Mouse (Mus musculus): ENCODE results near the gene Nxph1. TPM values are rescaled to one million over a fixed set of nuclear protein-coding genes. Genes with fewer than 3 reads are reported as not detected.

The Nxph1 gene
- total and polyA plus RNA-seq, 3 experiments, result not detected

DNA sequence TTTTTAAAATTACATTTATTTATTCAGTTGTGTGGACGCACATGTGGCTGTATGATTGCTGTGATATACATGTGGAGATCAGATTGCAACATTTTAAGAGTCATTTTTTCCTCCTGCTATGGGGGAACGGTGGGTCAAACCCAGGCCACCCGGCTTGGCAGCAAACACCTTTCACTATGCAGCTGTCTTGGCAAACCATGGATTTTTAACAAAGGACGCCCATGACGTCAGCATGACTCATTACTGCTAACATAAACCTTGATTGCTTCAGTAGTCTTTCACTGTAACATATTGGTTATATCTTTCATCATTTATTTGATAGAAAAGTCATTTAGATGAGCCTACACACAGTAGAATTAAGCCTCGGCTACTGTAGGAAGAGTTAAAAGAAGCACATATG is 23.8 kb upstream of the Nxph1 start:
- Histone ChIP-seq H3K4me3 (no peak overlapping the region), H3K27ac (no peak overlapping the region), H3K9ac (ENCODE audit: low read depth, low read length) (no peak overlapping the region), H3K79me2 (replicated peaks; ENCODE audit: control insufficient read depth, insufficient read depth, low read length) (no peaks in the 10 kb centered on the region), H3K36me3 (ENCODE audit: control insufficient read depth, insufficient read depth, low read length) (no peaks in the 10 kb centered on the region), H3K27me3 (ENCODE audit: control insufficient read depth, insufficient read depth, low read length) (no peaks in the 10 kb centered on the region), H3K4me1 (ENCODE audit: control insufficient read depth, insufficient read depth, low read length) (no peaks in the 10 kb centered on the region)
- TF ChIP-seq POLR2A (IDR thresholded peaks at IDR 0.05; ENCODE audit: insufficient read depth, low read depth, low read length) (no peak), EP300 (IDR thresholded peaks at IDR 0.05; ENCODE audit: insufficient read depth, low read depth, low read length) (no peak), CTCF (IDR thresholded peaks at IDR 0.05) (no peak)
- no peak for DNase-seq
- intact Hi-C loops (cut with DNase I), result no loop called here
- 58% methylated on average over 6 of the region's 6 CpGs for WGBS

DNA sequence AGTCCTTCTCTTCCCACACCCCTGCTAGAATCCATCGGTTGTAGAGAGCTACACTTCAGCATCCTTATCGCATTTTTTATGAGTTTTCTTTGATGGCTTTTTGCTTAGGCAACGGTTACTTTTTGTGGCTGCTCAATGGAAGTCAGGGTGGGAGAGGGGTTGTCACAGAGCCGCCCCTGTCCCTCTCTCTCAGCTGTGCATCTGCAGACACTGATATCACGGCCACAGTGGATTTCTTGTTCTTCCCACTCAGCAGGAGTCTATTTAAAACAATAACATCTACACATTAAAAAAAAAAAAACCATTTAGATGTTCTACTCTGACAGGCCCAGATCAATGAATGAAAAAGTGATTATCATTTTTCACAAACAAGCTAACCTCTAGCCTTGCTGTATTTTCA is 13.0 kb upstream of the Nxph1 start:
- Histone ChIP-seq H3K27me3 (ENCODE audit: control insufficient read depth, insufficient read depth, low read length) (no peaks in the 10 kb centered on the region), H3K4me3 (no peak overlapping the region), H3K9ac (ENCODE audit: low read depth, low read length) (no peak overlapping the region), H3K27ac (no peak overlapping the region), H3K36me3 (ENCODE audit: control insufficient read depth, insufficient read depth, low read length) (no peaks in the 10 kb centered on the region), H3K79me2 (replicated peaks; ENCODE audit: control insufficient read depth, insufficient read depth, low read length) (no peaks in the 10 kb centered on the region), H3K4me1 (ENCODE audit: control insufficient read depth, insufficient read depth, low read length) (no peaks in the 10 kb centered on the region)
- intact Hi-C loops (cut with DNase I), result loop anchor here (10.0 kb wide), 1 partner anchor 300 kb away; no protein-coding TSS in a partner anchor
- no peak for DNase-seq
- no peak for TF ChIP-seq POLR2A (IDR thresholded peaks at IDR 0.05; ENCODE audit: insufficient read depth, low read depth, low read length)
- no peak for TF ChIP-seq EP300 (IDR thresholded peaks at IDR 0.05; ENCODE audit: insufficient read depth, low read depth, low read length)
- no peak for TF ChIP-seq CTCF (IDR thresholded peaks at IDR 0.05)
- WGBS, result 36% methylated on average over 5 of the region's 5 CpGs

DNA sequence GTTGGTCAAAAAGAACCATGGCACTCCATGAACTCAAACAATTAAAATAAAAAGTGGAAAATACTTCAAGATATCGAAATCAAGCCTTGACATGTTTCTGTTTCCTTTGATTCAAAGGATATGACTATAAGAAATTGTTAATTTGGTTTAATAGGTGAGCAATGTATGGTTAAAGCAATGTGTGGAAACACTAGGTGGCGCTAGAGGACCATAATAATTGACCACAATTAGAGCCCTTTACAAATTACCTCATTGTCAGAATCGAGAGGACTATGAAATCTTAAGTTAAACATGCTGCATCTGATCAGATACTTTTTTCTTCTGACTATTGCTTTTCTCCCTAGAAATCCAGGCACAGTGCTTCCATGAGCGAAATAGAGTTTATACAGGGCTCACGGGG is 12.5 kb upstream of the Nxph1 start:
- 15% methylated on average over 5 of the region's 5 CpGs for WGBS

DNA sequence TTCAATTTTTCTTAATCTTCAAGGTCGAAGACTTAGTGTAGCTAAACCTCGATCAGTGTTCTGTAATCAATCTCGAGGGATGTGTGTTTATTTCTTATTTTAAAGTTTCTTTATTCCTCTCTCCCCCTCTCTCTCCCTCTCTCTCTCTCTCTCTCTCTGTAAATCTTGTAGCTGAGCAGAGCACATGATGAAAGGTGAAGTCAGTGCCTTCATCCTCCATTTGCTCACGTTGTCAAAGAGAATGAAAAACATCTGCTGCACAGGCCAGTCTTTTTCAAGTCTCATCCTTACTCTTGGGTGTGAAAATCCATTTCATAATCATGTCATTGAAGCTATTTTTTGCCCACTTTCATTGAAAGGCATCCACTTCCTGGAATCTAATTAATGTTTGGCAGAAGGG is 12.1 kb upstream of the Nxph1 start:
- H3K9ac ChIP-seq (ENCODE audit: low read depth, low read length), result no peak overlapping the region
- TF ChIP-seq EP300 (IDR thresholded peaks at IDR 0.05; ENCODE audit: insufficient read depth, low read depth, low read length) (no peak), CTCF (IDR thresholded peaks at IDR 0.05) (no peak), POLR2A (IDR thresholded peaks at IDR 0.05; ENCODE audit: insufficient read depth, low read depth, low read length) (no peak)
- no peaks in the 10 kb centered on the region for H3K36me3 ChIP-seq (ENCODE audit: control insufficient read depth, insufficient read depth, low read length)
- H3K4me1 ChIP-seq (ENCODE audit: control insufficient read depth, insufficient read depth, low read length), result no peaks in the 10 kb centered on the region
- intact Hi-C loops (cut with DNase I), result loop anchor here (10.0 kb wide), 1 partner anchor 299 kb away; no protein-coding TSS in a partner anchor
- no peak for DNase-seq
- no peak overlapping the region for H3K27ac ChIP-seq
- no peak overlapping the region for H3K4me3 ChIP-seq
- 9% methylated on average over 4 of the region's 4 CpGs for WGBS
- no peaks in the 10 kb centered on the region for H3K27me3 ChIP-seq (ENCODE audit: control insufficient read depth, insufficient read depth, low read length)
- H3K79me2 ChIP-seq (replicated peaks; ENCODE audit: control insufficient read depth, insufficient read depth, low read length), result no peaks in the 10 kb centered on the region

More for the DNA sequence above, 12.5 kb upstream of the Nxph1 start:
- no peak overlapping the region for H3K9ac ChIP-seq (ENCODE audit: low read depth, low read length)
- H3K27ac ChIP-seq, result no peak overlapping the region
- no peaks in the 10 kb centered on the region for H3K36me3 ChIP-seq (ENCODE audit: control insufficient read depth, insufficient read depth, low read length)
- intact Hi-C loops (cut with DNase I), result loop anchor here (10.0 kb wide), 1 partner anchor 299 kb away; no protein-coding TSS in a partner anchor
- TF ChIP-seq CTCF (IDR thresholded peaks at IDR 0.05), result peak; percentile 86
- TF ChIP-seq EP300 (IDR thresholded peaks at IDR 0.05; ENCODE audit: insufficient read depth, low read depth, low read length), result no peak
- H3K79me2 ChIP-seq (replicated peaks; ENCODE audit: control insufficient read depth, insufficient read depth, low read length), result no peaks in the 10 kb centered on the region
- H3K27me3 ChIP-seq (ENCODE audit: control insufficient read depth, insufficient read depth, low read length), result no peaks in the 10 kb centered on the region
- no peak overlapping the region for H3K4me3 ChIP-seq
- DNase-seq, result no peak
- H3K4me1 ChIP-seq (ENCODE audit: control insufficient read depth, insufficient read depth, low read length), result no peaks in the 10 kb centered on the region

DNA sequence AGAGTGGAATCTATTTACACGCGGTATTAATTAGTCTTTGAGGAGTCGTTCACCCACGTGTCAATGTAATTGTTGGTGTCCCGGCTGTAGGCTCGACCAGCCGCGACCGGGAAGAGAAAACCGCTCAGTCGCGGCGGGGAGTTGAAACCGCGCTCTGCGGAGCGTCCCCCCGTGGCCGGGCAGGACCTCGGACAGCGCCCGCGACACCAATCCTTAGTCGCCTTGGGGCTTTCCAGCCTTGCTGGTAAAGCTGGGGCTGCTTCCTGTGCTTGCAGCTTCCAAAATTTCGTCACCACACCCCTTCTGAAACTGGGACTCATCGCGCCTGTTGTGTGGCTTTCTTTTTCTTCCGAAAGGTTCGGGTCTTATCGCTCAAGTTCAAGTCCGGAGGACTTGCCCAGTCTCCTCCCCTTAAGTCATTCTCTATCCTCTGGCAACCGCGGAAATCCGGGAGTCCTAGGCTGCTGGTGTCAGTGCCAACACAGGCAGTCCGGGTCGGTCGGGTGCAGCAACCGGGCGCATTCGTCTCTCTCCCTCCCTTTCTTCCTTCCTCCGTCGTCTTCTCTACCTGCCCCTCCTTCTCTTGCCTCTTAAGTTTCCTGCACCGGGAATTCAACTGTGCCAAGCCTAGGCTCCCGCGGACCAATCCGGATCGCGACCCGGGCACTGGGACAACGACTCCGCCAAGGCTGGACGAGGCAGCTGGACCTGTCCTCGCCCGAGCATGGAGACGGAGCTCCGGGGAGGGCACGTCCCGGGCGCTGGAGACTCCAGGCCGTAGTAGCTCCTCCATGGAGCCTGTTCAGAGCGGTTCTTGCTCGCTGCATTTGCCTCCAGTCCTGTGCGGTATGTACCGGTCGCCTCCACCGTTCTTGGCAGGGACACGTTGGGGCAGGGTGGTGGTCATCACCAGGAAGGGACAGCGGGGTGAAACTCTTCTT is 510 bp downstream of the Nxph1 start:
- 1% methylated on average over 68 of the region's 68 CpGs for WGBS
- no peak for TF ChIP-seq POLR2A (IDR thresholded peaks at IDR 0.05; ENCODE audit: insufficient read depth, low read depth, low read length)
- no peak for TF ChIP-seq CTCF (IDR thresholded peaks at IDR 0.05)
- TF ChIP-seq EP300 (IDR thresholded peaks at IDR 0.05; ENCODE audit: insufficient read depth, low read depth, low read length), result no peak
- Histone ChIP-seq H3K79me2 (replicated peaks; ENCODE audit: control insufficient read depth, insufficient read depth, low read length) (no peaks in the 10 kb centered on the region), H3K4me3 (no peak overlapping the region), H3K9ac (ENCODE audit: low read depth, low read length) (no peak overlapping the region), H3K27ac (no peak overlapping the region), H3K27me3 (ENCODE audit: control insufficient read depth, insufficient read depth, low read length) (peaks cover 12% of the 10 kb centered on the region), H3K36me3 (ENCODE audit: control insufficient read depth, insufficient read depth, low read length) (no peaks in the 10 kb centered on the region), H3K4me1 (ENCODE audit: control insufficient read depth, insufficient read depth, low read length) (no peaks in the 10 kb centered on the region)
- DNase-seq, result peak; percentile 13 to 47
- intact Hi-C loops (cut with DNase I), result no loop called here

DNA sequence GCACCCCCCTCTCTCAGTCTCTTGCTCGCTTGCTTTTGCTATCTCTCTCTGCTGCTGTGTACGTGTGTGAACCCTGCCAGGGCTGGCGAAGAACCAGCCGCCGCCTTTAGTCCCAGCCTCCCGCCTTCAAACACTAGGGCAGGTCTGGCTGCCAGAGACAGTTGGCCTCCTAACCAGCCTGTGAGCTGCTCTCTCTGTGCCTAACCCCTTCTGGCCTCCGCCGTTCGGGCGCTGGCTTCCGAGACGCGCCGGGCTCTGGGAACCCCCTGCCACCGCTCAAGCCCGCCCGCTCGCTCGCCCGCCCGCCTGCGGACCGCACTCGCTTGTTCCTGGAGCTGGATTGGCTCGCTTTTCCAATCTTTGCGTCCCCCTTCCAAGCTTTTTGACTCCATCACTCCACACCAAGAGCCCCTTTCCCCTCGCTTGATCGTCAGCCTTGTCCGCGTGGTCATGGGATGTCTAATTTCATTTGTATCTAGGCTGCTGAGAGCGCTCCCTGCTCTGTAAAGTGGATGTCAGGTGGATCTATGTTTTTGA is 1.5 kb downstream of the Nxph1 start:
- Histone ChIP-seq H3K4me1 (ENCODE audit: control insufficient read depth, insufficient read depth, low read length) (no peaks in the 10 kb centered on the region), H3K27ac (no peak overlapping the region), H3K4me3 (no peak overlapping the region), H3K79me2 (replicated peaks; ENCODE audit: control insufficient read depth, insufficient read depth, low read length) (no peaks in the 10 kb centered on the region), H3K9ac (ENCODE audit: low read depth, low read length) (no peak overlapping the region), H3K27me3 (ENCODE audit: control insufficient read depth, insufficient read depth, low read length) (peaks cover 12% of the 10 kb centered on the region), H3K36me3 (ENCODE audit: control insufficient read depth, insufficient read depth, low read length) (no peaks in the 10 kb centered on the region)
- intact Hi-C loops (cut with DNase I), result no loop called here
- peak; percentile 28 to 29 for DNase-seq
- no peak for TF ChIP-seq CTCF (IDR thresholded peaks at IDR 0.05)
- TF ChIP-seq EP300 (IDR thresholded peaks at IDR 0.05; ENCODE audit: insufficient read depth, low read depth, low read length), result no peak
- no peak for TF ChIP-seq POLR2A (IDR thresholded peaks at IDR 0.05; ENCODE audit: insufficient read depth, low read depth, low read length)
- WGBS, result 3% methylated on average over 31 of the region's 31 CpGs

All from heart, adult 2 months (tissue).